Mouse (Mus musculus): Measurements from ENCODE around the gene Olfr31. TPM values are rescaled to one million over a fixed set of nuclear protein-coding genes. Genes with fewer than 3 reads are reported as not detected.

Gene Olfr31
- total RNA-seq, 2 experiments from 2014 or later, result not detected

DNA sequence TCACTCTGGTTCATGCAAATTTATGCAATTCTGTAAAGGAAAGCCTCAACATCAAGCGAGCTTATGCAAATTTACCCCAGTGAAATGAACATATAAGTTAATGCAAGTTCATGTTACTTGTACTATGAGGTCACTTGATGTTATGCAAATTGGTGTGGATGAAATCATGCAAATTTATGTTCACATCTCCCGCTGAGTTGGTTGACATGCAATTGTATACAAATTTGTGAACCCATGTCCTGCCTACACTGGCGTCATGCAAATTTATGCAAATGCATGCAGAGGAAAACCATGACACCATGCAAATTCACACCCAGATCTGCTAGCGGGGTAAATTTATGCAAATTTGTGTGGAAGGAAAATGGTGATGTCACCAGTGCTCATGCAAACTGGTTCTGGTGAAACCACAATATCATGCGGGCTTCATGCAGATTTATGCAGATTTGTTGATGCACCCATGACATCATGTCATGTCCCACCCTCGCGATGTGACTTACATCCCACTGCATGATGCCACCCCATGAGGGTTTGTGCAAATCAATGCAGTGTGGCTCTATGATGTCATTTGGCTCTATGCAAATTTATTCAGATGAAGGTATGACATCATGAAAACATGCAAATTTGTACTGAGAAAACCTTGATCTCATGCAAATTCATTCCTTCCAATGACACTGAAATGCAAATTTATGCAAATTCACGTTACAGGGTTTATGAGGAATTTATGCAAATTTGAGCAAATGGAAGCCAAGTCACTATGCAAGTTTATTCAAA, 31.3 kb downstream of the Olfr31 start:
- intact Hi-C loops (cut with DNase I), result no loop called here
- no peak for DNase-seq

- no peak for DNase-seq
- intact Hi-C loops (cut with DNase I), result no loop called here
Observed at GRCm38 (mm10) chr14:14354511-14355359, 32.1 kb downstream of the Olfr31 start.

GRCm38 (mm10) chr14:14355360-14355646, 32.7 kb downstream of the Olfr31 start:
- intact Hi-C loops (cut with DNase I), result no loop called here

More at GRCm38 (mm10) chr14:14355360-14355646, 32.7 kb downstream of the Olfr31 start:
- DNase-seq, result no peak

Other genes starting within 250 kb of the Olfr31 start
- 100 to 1,000 TPM; 142 to 144 TPM for gene Psmd6, start 201.8 kb upstream of the Olfr31 start, total RNA-seq (2021)
- not detected for gene Olfr720, start 136.0 kb upstream of the Olfr31 start, total RNA-seq (2021)
- gene Il3ra, start 23.4 kb downstream of the Olfr31 start, total RNA-seq (2021), result 1 to 10 TPM; 6.0 TPM
- gene Olfr721-ps1, start 78.5 kb downstream of the Olfr31 start, total RNA-seq (2021), result not detected